Mouse (Mus musculus) stomach, embryonic 14.5 days (tissue): Measurements from ENCODE around the gene Dnm1. TPM values are rescaled to one million over a fixed set of nuclear protein-coding genes. Genes with fewer than 3 reads are reported as not detected.

ENCODE experiments used
- ATAC-seq: fragments of 200-750 bp; cut with Nextera tagmentation; 2 replicates; pipeline ENCODE4 v1.8.0; 2017; ENCODE audit warnings: low read depth, moderate TSS enrichment; ENCODE audit not compliant: insufficient number of reproducible peaks, insufficient read depth, low FRiP score
- H3K27ac ChIP-seq: fragments of 300-500 bp; sonication (generic); 2 replicates; pipeline ENCODE4 v1.5.1; 2014; ENCODE audit warnings: mild to moderate bottlenecking, low read length, moderate library complexity, mixed read lengths
- H3K27me3 ChIP-seq: fragments of 300-500 bp; sonication (generic); 2 replicates; pipeline ENCODE4 v1.6.1; 2014; ENCODE audit warnings: low read length, control low read depth, mixed read lengths; ENCODE audit not compliant: control insufficient read depth, insufficient read depth
- H3K36me3 ChIP-seq: fragments of 300-500 bp; sonication (generic); 2 replicates; pipeline ENCODE4 v1.6.1; 2014; ENCODE audit warnings: mild to moderate bottlenecking, control low read depth, low read length, moderate library complexity, mixed read lengths; ENCODE audit not compliant: control insufficient read depth, insufficient read depth
- H3K4me1 ChIP-seq: fragments of 300-500 bp; sonication (generic); 2 replicates; pipeline ENCODE4 v1.6.1; 2014; ENCODE audit warnings: low read length, control low read depth, mixed read lengths; ENCODE audit not compliant: control insufficient read depth, insufficient read depth
- H3K4me2 ChIP-seq: fragments of 300-500 bp; sonication (generic); replicated peaks from 2 replicates; pipeline ENCODE4 v1.6.1; 2014; ENCODE audit warnings: low read depth, low read length, control low read depth
- H3K4me3 ChIP-seq: fragments of 300-500 bp; sonication (generic); 2 replicates; pipeline ENCODE4 v1.5.1; 2014; ENCODE audit warnings: low read depth, low read length, control low read depth
- H3K9ac ChIP-seq: fragments of 300-500 bp; sonication (generic); replicated peaks from 2 replicates; pipeline ENCODE4 v1.6.1; 2014; ENCODE audit warnings: low read depth, mild to moderate bottlenecking, control low read depth, low read length, moderate library complexity, mixed read lengths
- H3K9me3 ChIP-seq: fragments of 300-500 bp; sonication (generic); 2 replicates; pipeline ENCODE4 v1.6.1; 2016; ENCODE audit warnings: low read depth, low read length, control low read depth; ENCODE audit not compliant: control insufficient read depth
- WGBS: fragments of 180-500 bp; shearing (Covaris S2); extraction: QIAGEN DNeasy Blood & Tissue Kit; methylation state at CpG from one replicate; pipeline ENCODE4 v1.1.7; 2014; 5-methylcytosine and 5-hydroxymethylcytosine counted together
- polyA plus RNA-seq: library from polyadenylated mRNA; unstranded; fragments of >200 nt; fragmentation: Nextera tagmentation; extraction: Ambion mirVana; gene quantifications from 2 replicates; pipeline ENCODE4 v1.2.1, GENCODE M21; 2014

The Dnm1 gene
- polyA plus RNA-seq, 1 experiment from 2014 or later: 22.6 TPM

DNA sequence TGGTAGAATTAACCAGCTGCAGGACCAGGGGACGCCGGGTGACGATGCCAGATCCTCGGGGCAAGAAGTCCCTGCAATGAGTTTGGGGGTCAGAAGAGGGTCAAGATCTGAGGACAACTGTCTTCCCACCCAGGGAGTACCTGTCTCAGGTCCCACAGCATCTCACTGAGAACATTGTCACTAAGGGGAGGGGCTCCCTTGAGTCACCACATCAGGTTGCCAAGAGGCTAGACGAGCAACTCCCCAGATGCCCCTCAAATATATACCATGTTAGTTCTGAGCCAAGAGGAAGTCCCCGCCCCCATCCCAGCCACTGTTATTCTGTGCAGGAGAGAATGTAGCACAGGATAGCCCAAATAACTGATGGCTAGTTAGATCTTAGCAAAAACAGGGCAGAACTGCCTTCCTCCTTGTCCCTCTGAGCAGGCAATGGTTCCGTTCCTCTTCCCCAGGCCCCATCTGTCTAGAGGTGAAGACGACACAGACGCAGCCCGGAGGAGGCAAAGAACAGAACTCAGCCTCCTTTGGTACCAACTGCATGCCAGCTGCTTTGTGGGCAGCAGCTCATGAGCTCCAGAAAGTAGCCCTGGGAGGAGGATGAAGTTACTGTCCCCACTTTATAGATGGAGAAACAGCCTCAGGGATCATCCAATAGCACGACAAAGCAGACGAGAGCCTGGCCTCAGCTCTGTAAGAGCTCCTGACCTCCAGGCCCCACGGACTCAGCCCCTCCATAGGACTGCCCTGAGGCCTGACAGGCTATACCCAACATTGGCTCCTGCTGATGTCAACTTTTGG, 12.1 kb downstream of the Dnm1 start:
- Histone ChIP-seq H3K27ac (no peak overlapping the region), H3K9me3 (no peaks in the 10 kb centered on the region), H3K9ac (no peak overlapping the region), H3K4me2 (no peak overlapping the region), H3K36me3 (peaks cover 5% of the 10 kb centered on the region; the same call in 1 of the 2 replicates), H3K27me3 (no peaks in the 10 kb centered on the region), H3K4me1 (0 out of 2 replicates have a peak, but pooled peaks cover 3% of the 10 kb centered on the region), H3K4me3 (no peak overlapping the region)
- no peak for ATAC-seq
- WGBS: 83% methylated on average over 13 of the region's 13 CpGs

DNA sequence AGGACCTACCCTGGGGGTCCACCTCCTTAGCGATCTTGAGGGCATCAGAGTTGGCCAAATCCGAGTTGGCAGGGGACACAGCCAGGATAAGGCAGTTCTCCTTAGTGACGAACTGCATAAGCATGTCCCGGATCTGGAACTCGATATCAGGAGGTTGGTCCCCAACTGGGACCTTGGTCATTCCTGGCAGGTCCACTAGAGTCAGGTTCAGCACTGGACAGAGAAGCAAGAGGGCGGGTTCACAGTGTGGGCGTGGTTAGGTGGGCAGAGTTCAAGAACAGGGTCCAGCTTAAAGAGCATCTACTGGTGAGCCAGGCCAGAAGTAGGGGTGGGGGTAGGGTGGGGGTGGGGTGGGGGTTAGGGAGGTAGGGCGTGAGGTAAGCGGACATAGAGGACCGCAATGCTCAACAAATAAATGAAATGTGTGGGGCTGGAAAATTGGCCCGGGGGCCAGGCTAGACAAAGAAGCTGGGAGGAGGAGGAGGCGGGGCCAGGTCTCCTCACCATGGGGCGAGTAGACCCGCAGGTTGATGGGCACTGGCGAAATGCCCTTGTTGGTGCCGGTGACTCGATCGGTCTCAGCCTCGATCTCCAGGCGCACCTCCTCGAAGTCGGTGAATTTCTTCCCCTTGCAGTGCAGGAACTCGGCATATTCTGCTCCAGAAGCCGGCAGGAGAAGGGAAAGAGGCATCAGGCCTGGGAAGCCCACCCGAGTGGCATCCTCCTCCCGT, 13.1 kb downstream of the Dnm1 start:
- Histone ChIP-seq H3K9me3 (no peaks in the 10 kb centered on the region), H3K4me1 (0 out of 2 replicates have a peak, but pooled peaks cover 3% of the 10 kb centered on the region), H3K4me3 (no peak overlapping the region), H3K27me3 (no peaks in the 10 kb centered on the region), H3K36me3 (peaks cover 5% of the 10 kb centered on the region; the same call in 1 of the 2 replicates), H3K27ac (no peak overlapping the region), H3K4me2 (no peak overlapping the region), H3K9ac (no peak overlapping the region)
- 51% methylated on average over 26 of the region's 26 CpGs for WGBS
- ATAC-seq: no peak

- Histone ChIP-seq H3K9ac (no peak overlapping the region), H3K9me3 (no peaks in the 10 kb centered on the region), H3K36me3 (peaks cover 5% of the 10 kb centered on the region; the same call in 1 of the 2 replicates), H3K4me3 (no peak overlapping the region), H3K27me3 (no peaks in the 10 kb centered on the region), H3K27ac (no peak overlapping the region), H3K4me2 (no peak overlapping the region), H3K4me1 (no peaks in the 10 kb centered on the region)
- 53% methylated on average over 15 of the region's 15 CpGs for WGBS
- ATAC-seq: no peak
Observed at GRCm38 (mm10) chr2:32335888-32336287, 17.2 kb downstream of the Dnm1 start.

DNA sequence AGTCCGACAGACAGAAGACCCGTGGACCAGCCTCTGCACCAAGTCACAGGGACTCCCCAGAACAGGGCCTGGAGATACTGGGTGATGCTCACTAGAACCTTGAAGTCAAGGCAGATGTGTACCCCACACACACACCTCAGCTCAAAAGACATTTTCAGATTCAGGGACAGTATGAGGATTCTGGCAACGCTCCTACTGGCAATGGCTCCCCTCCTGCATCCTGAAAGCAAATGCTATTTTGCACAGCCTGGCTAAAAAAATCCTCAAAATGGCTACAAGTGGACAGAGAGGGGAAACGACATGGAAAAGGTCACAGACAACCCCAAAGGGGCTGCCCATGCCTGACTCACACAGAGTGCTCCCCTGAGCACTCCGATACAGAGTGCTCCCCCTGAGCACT, 21.0 kb downstream of the Dnm1 start:
- Histone ChIP-seq H3K9ac (no peak overlapping the region), H3K4me1 (peaks cover 16% of the 10 kb centered on the region), H3K4me3 (no peak overlapping the region), H3K36me3 (no peaks in the 10 kb centered on the region; the same call in 1 of the 2 replicates), H3K27ac (no peak overlapping the region), H3K4me2 (no peak overlapping the region), H3K27me3 (no peaks in the 10 kb centered on the region), H3K9me3 (no peaks in the 10 kb centered on the region)
- 88% methylated on average over 5 of the region's 5 CpGs for WGBS
- no peak for ATAC-seq

DNA sequence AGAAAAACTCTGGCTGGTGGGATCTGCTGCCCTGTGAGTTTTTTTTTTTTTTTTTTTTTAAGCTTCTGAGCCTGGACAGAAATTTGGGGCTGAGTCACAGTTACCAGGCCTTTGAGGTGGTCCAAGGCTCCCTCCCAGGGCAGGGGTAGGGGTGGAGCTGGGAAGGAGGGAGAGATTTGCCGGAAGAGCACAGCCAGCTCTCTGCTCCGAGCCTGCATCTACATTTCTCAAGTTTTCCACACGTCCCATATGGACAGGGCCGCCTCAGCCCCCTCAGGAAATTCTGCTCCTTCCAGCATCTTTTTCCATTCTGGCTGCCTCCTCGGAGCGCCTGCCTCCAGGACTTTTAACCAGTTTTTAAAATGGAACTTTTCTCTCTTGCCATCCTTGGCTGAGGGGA, 23.6 kb downstream of the Dnm1 start:
- no peak for ATAC-seq
- no peak overlapping the region for H3K9ac ChIP-seq
- H3K4me2 ChIP-seq: no peak overlapping the region
- H3K36me3 ChIP-seq: no peaks in the 10 kb centered on the region; the same call in 1 of the 2 replicates
- H3K27me3 ChIP-seq: no peaks in the 10 kb centered on the region
- no peak overlapping the region for H3K4me3 ChIP-seq
- no peaks in the 10 kb centered on the region for H3K9me3 ChIP-seq
- peak overlapping the region; percentile 67 for H3K27ac ChIP-seq
- peaks cover 20% of the 10 kb centered on the region for H3K4me1 ChIP-seq
- 22% methylated on average over 6 of the region's 6 CpGs for WGBS

DNA sequence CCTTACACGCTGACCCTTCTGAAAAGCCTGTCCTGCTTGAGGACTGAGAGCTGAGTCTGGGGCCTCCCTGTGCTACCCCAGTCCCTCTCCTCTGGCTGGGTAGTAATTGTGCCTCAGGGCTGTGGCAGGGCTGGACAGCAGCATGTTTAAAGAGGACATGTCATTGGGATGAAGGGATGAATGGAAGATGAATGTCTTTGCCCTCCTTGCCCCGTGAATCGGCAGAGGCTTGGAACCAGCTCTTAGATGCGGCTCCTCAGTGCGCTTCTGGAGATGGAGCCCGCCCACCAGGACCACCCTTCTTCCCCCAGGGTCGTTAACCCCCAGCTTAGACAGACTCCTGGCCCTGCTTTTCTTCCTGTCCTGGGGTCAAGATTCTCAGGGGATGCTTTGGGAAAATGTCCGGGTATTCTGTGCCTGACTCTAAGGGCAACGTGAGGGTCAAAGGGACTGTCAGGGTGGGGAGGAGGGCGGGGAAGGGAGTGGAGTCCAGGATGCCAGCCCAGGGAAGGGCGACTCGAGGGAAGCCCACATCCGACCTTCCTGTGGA, 24.2 kb downstream of the Dnm1 start:
- H3K27me3 ChIP-seq: no peaks in the 10 kb centered on the region
- peak overlapping the region; percentile 67 for H3K27ac ChIP-seq
- H3K4me2 ChIP-seq: no peak overlapping the region
- H3K36me3 ChIP-seq: no peaks in the 10 kb centered on the region; the same call in 1 of the 2 replicates
- whole genome bisulfite sequencing: 24% methylated on average over 13 of the region's 13 CpGs
- no peak for ATAC-seq
- peaks cover 20% of the 10 kb centered on the region for H3K4me1 ChIP-seq
- H3K9me3 ChIP-seq: no peaks in the 10 kb centered on the region
- no peak overlapping the region for H3K4me3 ChIP-seq
- H3K9ac ChIP-seq: no peak overlapping the region

- no peak for ATAC-seq
- Histone ChIP-seq H3K4me3 (no peak overlapping the region), H3K9ac (no peak overlapping the region), H3K4me2 (no peak overlapping the region), H3K4me1 (peaks cover 20% of the 10 kb centered on the region), H3K27me3 (no peaks in the 10 kb centered on the region), H3K36me3 (no peaks in the 10 kb centered on the region), H3K27ac (no peak overlapping the region), H3K9me3 (no peaks in the 10 kb centered on the region)
- 63% methylated on average over 4 of the region's 4 CpGs for WGBS
Observed at GRCm38 (mm10) chr2:32327200-32327599, 25.9 kb downstream of the Dnm1 start.

DNA sequence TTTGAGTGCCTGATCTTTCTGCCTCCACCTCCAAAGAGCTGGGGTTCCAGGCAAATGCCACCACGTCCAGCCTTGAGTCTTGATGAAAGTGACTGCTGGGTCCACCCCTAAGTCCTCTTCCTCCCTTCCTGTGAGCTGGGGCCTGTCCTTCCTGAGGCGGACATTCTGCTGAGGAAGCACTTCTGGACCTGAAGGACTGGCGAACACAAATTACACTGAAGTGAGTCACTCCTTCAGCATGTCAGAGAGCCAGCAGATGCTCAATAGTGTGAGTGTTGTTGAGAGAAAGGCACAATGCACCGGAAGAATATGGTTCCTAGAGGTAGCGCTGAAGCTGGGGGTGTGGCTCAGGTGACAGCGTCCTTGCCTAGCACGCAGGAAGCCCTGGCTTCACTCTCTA, 27.8 kb downstream of the Dnm1 start:
- Histone ChIP-seq H3K4me3 (no peak overlapping the region), H3K4me2 (no peak overlapping the region), H3K9ac (no peak overlapping the region), H3K9me3 (no peaks in the 10 kb centered on the region), H3K36me3 (no peaks in the 10 kb centered on the region; the same call in 1 of the 2 replicates), H3K4me1 (peaks cover 20% of the 10 kb centered on the region), H3K27ac (0 out of 2 replicates have a peak overlapping the region, but pooled peaks have one; percentile 28), H3K27me3 (no peaks in the 10 kb centered on the region)
- no peak for ATAC-seq
- WGBS: 51% methylated on average over 7 of the region's 7 CpGs
